Mouse (Mus musculus): Measurements from ENCODE around the gene Zp2.

GRCm38 (mm10) chr7:120182891-120183290, 37.8 kb upstream of the Zp2 start:
- no peak for TF ChIP-seq CTCF (IDR thresholded peaks at IDR 0.05; ENCODE audit: low read depth)
- no peak for TF ChIP-seq EP300 (IDR thresholded peaks at IDR 0.05; ENCODE audit: low read depth)

Data from liver, postnatal 0 days (tissue).